Mouse (Mus musculus) cerebellum, postnatal 14 days (tissue): ENCODE data around the gene Alkbh1.

Experiments used
- DNase-seq, 2 experiments: peaks; one replicate each; pipeline ENCODE4 v3.0.0; 2021; ENCODE audit warnings: mixed read lengths in 2 of 2

Alkbh1 gene

GRCm38 (mm10) chr12:87418921-87419320, 24.9 kb downstream of the Alkbh1 start:
- DNase-seq = peak; percentile 12 to 20

- peak; percentile 51 to 72 for DNase-seq
Observed at GRCm38 (mm10) chr12:87416690-87417089, 27.1 kb downstream of the Alkbh1 start.

- DNase-seq = no peak
Observed at GRCm38 (mm10) chr12:87415358-87415757, 28.5 kb downstream of the Alkbh1 start.

- peak; percentile 82 to 88 for DNase-seq
Observed at GRCm38 (mm10) chr12:87413179-87413790, 30.5 kb downstream of the Alkbh1 start.

GRCm38 (mm10) chr12:87410999-87411398, 32.8 kb downstream of the Alkbh1 start:
- no peak for DNase-seq

GRCm38 (mm10) chr12:87409123-87409522, 34.7 kb downstream of the Alkbh1 start:
- DNase-seq = no peak

- no peak for DNase-seq
Observed at GRCm38 (mm10) chr12:87407869-87408605, 35.8 kb downstream of the Alkbh1 start.

- DNase-seq = no peak
Observed at GRCm38 (mm10) chr12:87405721-87406120, 38.1 kb downstream of the Alkbh1 start.

- no peak for DNase-seq
Observed at GRCm38 (mm10) chr12:87405165-87405564, 38.7 kb downstream of the Alkbh1 start.

- no peak for DNase-seq
Observed at GRCm38 (mm10) chr12:87401883-87402282, 41.9 kb downstream of the Alkbh1 start.

GRCm38 (mm10) chr12:87399119-87399819, 44.5 kb downstream of the Alkbh1 start:
- DNase-seq = no peak

GRCm38 (mm10) chr12:87397811-87398417, 45.9 kb downstream of the Alkbh1 start:
- no peak for DNase-seq

GRCm38 (mm10) chr12:87397126-87397525, 46.7 kb downstream of the Alkbh1 start:
- DNase-seq = no peak

- DNase-seq = no peak
Observed at GRCm38 (mm10) chr12:87394316-87394715, 49.5 kb downstream of the Alkbh1 start.

- DNase-seq = no peak
Observed at GRCm38 (mm10) chr12:87393447-87394145, 50.2 kb downstream of the Alkbh1 start.

- no peak for DNase-seq
Observed at GRCm38 (mm10) chr12:87391355-87391754, 52.5 kb downstream of the Alkbh1 start.

- DNase-seq = no peak
Observed at GRCm38 (mm10) chr12:87389231-87389630, 54.6 kb downstream of the Alkbh1 start.

- DNase-seq = peak; percentile 99 to 100
Observed at GRCm38 (mm10) chr12:87388122-87388774, 55.6 kb downstream of the Alkbh1 start, which contains the start of gene Sptlc2. Gene Sptlc2, minus strand, starts transcription at chr12:87388355.

- peak; percentile 63 to 65 for DNase-seq
Observed at GRCm38 (mm10) chr12:87387171-87388121, 56.4 kb downstream of the Alkbh1 start.

- DNase-seq = no peak
Observed at GRCm38 (mm10) chr12:87385051-87385450, 58.8 kb downstream of the Alkbh1 start.

GRCm38 (mm10) chr12:87381380-87381682, 62.5 kb downstream of the Alkbh1 start:
- no peak for DNase-seq
